Mouse (Mus musculus) cerebellum, adult 2 months (tissue): ENCODE measurements at regions not wholly inside any gene's neighbourhood (a gene's known extent, or its start where the extent isn't known, plus 50 kb on each side); places are given as distances from the start of the nearest gene placed in this dataset.

Source experiments
- CTCF ChIP-seq: fragments of 200-500 bp; IDR thresholded peaks from 2 replicates; pipeline ENCODE4 v1.5.1; 2011; ENCODE audit warnings: low read depth, mild to moderate bottlenecking, control low read depth, low read length, moderate library complexity, borderline replicate concordance; ENCODE audit not compliant: insufficient read depth
- POLR2A ChIP-seq: fragments of 200-500 bp; IDR thresholded peaks from 2 replicates; pipeline ENCODE4 v1.6.1; 2011; ENCODE audit warnings: low read length, control low read depth, borderline replicate concordance; ENCODE audit not compliant: insufficient read depth

GRCm38 (mm10) chr4:81937384-81937783 is 494.8 kb upstream of the Mpdz start:
- TF ChIP-seq CTCF (no peak; the same call in 1 of the 2 replicates), POLR2A (peak; percentile 21; the same call in 1 of the 2 replicates)
